Mouse (Mus musculus) embryonic facial prominence, embryonic 11.5 days (tissue): ENCODE data around the gene Cwc22. TPM values are rescaled to one million over a fixed set of nuclear protein-coding genes. Genes with fewer than 3 reads are reported as not detected.

Experiments used
- ATAC-seq: fragments of 200-750 bp; cut with Nextera tagmentation; replicated peaks from 2 replicates; pipeline ENCODE4 v1.8.0; 2017; ENCODE audit warnings: low read depth; ENCODE audit not compliant: insufficient number of reproducible peaks, low FRiP score, low TSS enrichment
- DNase-seq: peaks from one replicate; pipeline ENCODE4 v3.0.0-alpha.2; 2015; ENCODE audit warnings: low spot score
- H3K27ac ChIP-seq: fragments of 300-500 bp; sonication (generic); replicated peaks from 2 replicates; pipeline ENCODE4 v1.5.1; 2014; ENCODE audit warnings: mild to moderate bottlenecking, low read depth, low read length, control low read depth
- H3K27me3 ChIP-seq: fragments of 300-500 bp; sonication (generic); 2 replicates; pipeline ENCODE4 v1.6.1; 2014; ENCODE audit warnings: mild to moderate bottlenecking, low read length, moderate library complexity, mixed read lengths; ENCODE audit not compliant: control insufficient read depth, insufficient read depth
- H3K36me3 ChIP-seq: fragments of 300-500 bp; sonication (generic); replicated peaks from 2 replicates; pipeline ENCODE4 v1.6.1; 2014; ENCODE audit warnings: low read depth, mild to moderate bottlenecking, low read length, moderate library complexity, mixed read lengths; ENCODE audit not compliant: control insufficient read depth, insufficient read depth
- H3K4me1 ChIP-seq: fragments of 300-500 bp; sonication (generic); 2 replicates; pipeline ENCODE4 v1.6.1; 2014; ENCODE audit warnings: low read length, mixed read lengths; ENCODE audit not compliant: control insufficient read depth, insufficient read depth
- H3K4me2 ChIP-seq: fragments of 300-500 bp; sonication (generic); 2 replicates; pipeline ENCODE4 v1.6.1; 2014; ENCODE audit warnings: low read depth, mild to moderate bottlenecking, control low read depth, low read length, moderate library complexity
- H3K4me3 ChIP-seq: fragments of 300-500 bp; sonication (generic); 2 replicates; pipeline ENCODE4 v1.5.1; 2014; ENCODE audit warnings: low read depth, low read length, control low read depth
- H3K9ac ChIP-seq: fragments of 300-500 bp; sonication (generic); replicated peaks from 2 replicates; pipeline ENCODE4 v1.6.1; 2014; ENCODE audit warnings: mild to moderate bottlenecking, control low read depth, low read length
- H3K9me3 ChIP-seq: fragments of 300-500 bp; sonication (generic); replicated peaks from 2 replicates; pipeline ENCODE4 v1.6.1; 2016; ENCODE audit warnings: mild to moderate bottlenecking, low read length, inconsistent platforms, mixed read lengths; ENCODE audit not compliant: control insufficient read depth
- WGBS: fragments of 180-500 bp; shearing (Covaris S2); extraction: QIAGEN DNeasy Blood & Tissue Kit; methylation state at CpG from one replicate; pipeline ENCODE4 v1.1.7; 2014; 5-methylcytosine and 5-hydroxymethylcytosine counted together
- polyA plus RNA-seq: library from polyadenylated mRNA; unstranded; fragments of >200 nt; fragmentation: Nextera tagmentation; extraction: Ambion mirVana; gene quantifications from 2 replicates; pipeline ENCODE4 v1.2.1, GENCODE M21; 2014

The Cwc22 gene
- polyA plus RNA-seq, 1 experiment from 2014 or later: 41.5 TPM

- Histone ChIP-seq H3K27ac (no peak overlapping the region), H3K4me2 (no peak overlapping the region), H3K9ac (no peak overlapping the region), H3K4me1 (no peaks in the 10 kb centered on the region), H3K27me3 (no peaks in the 10 kb centered on the region), H3K36me3 (no peaks in the 10 kb centered on the region), H3K9me3 (no peaks in the 10 kb centered on the region), H3K4me3 (no peak overlapping the region)
- ATAC-seq (no peak), DNase-seq (no peak)
- WGBS: 83% methylated on average over 1 of the region's 1 CpGs
Measured at GRCm38 (mm10) chr2:77948126-77948525, 2.0 kb upstream of the Cwc22 start.

GRCm38 (mm10) chr2:77947161-77947870 lies 1.1 kb upstream of the Cwc22 start:
- no peak overlapping the region for H3K4me2 ChIP-seq
- no peak for ATAC-seq

GRCm38 (mm10) chr2:77944860-77945595 lies 1.1 kb downstream of the Cwc22 start:
- Histone ChIP-seq H3K4me3 (peak overlapping the region; percentile 75), H3K27me3 (no peaks in the 10 kb centered on the region), H3K9ac (peak overlapping the region; percentile 96), H3K9me3 (no peaks in the 10 kb centered on the region), H3K4me2 (peak overlapping the region; percentile 74), H3K27ac (no peak overlapping the region), H3K36me3 (no peaks in the 10 kb centered on the region), H3K4me1 (no peaks in the 10 kb centered on the region)
- no peak for DNase-seq
- no peak for ATAC-seq
- 39% methylated on average over 8 of the region's 8 CpGs for WGBS

More at GRCm38 (mm10) chr2:77947161-77947870, 1.1 kb upstream of the Cwc22 start:
- no peaks in the 10 kb centered on the region for H3K4me1 ChIP-seq
- WGBS: 73% methylated on average over 3 of the region's 3 CpGs
- no peaks in the 10 kb centered on the region for H3K27me3 ChIP-seq
- H3K36me3 ChIP-seq: no peaks in the 10 kb centered on the region
- no peak for DNase-seq
- H3K9ac ChIP-seq: no peak overlapping the region
- no peak overlapping the region for H3K4me3 ChIP-seq
- H3K9me3 ChIP-seq: no peaks in the 10 kb centered on the region
- no peak overlapping the region for H3K27ac ChIP-seq

GRCm38 (mm10) chr2:77944281-77944680 lies 1.9 kb downstream of the Cwc22 start:
- Histone ChIP-seq H3K4me3 (no peak overlapping the region), H3K4me1 (no peaks in the 10 kb centered on the region), H3K9ac (no peak overlapping the region), H3K4me2 (no peak overlapping the region), H3K27ac (no peak overlapping the region), H3K27me3 (no peaks in the 10 kb centered on the region), H3K9me3 (no peaks in the 10 kb centered on the region), H3K36me3 (no peaks in the 10 kb centered on the region)
- ATAC-seq (no peak), DNase-seq (no peak)
- 88% methylated on average over 5 of the region's 5 CpGs for WGBS

GRCm38 (mm10) chr2:77941944-77942343 lies 4.2 kb downstream of the Cwc22 start:
- H3K9me3 ChIP-seq: no peaks in the 10 kb centered on the region
- no peak overlapping the region for H3K4me3 ChIP-seq
- ATAC-seq (no peak), DNase-seq (no peak)
- no peaks in the 10 kb centered on the region for H3K4me1 ChIP-seq
- 86% methylated on average over 2 of the region's 2 CpGs for WGBS
- H3K27me3 ChIP-seq: no peaks in the 10 kb centered on the region
- H3K4me2 ChIP-seq: no peak overlapping the region
- H3K27ac ChIP-seq: no peak overlapping the region
- no peak overlapping the region for H3K9ac ChIP-seq
- no peaks in the 10 kb centered on the region for H3K36me3 ChIP-seq

- no peak for DNase-seq
- H3K9ac ChIP-seq: no peak overlapping the region
- no peaks in the 10 kb centered on the region for H3K27me3 ChIP-seq
- H3K9me3 ChIP-seq: no peaks in the 10 kb centered on the region
- no peaks in the 10 kb centered on the region for H3K36me3 ChIP-seq
- no peak for ATAC-seq
- no peak overlapping the region for H3K4me2 ChIP-seq
- WGBS: 92% methylated on average over 4 of the region's 4 CpGs
- no peak overlapping the region for H3K4me3 ChIP-seq
- no peaks in the 10 kb centered on the region for H3K4me1 ChIP-seq
- no peak overlapping the region for H3K27ac ChIP-seq
Measured at GRCm38 (mm10) chr2:77938317-77938716, 7.9 kb downstream of the Cwc22 start.

GRCm38 (mm10) chr2:77937818-77938217 lies 8.4 kb downstream of the Cwc22 start:
- H3K36me3 ChIP-seq: no peaks in the 10 kb centered on the region
- no peaks in the 10 kb centered on the region for H3K9me3 ChIP-seq
- no peak for DNase-seq
- no peak overlapping the region for H3K4me2 ChIP-seq
- no peaks in the 10 kb centered on the region for H3K27me3 ChIP-seq
- no peak overlapping the region for H3K4me3 ChIP-seq
- no peak for ATAC-seq
- no peaks in the 10 kb centered on the region for H3K4me1 ChIP-seq
- no peak overlapping the region for H3K9ac ChIP-seq
- H3K27ac ChIP-seq: no peak overlapping the region
- WGBS: 94% methylated on average over 3 of the region's 3 CpGs

- Histone ChIP-seq H3K4me2 (no peak overlapping the region), H3K9me3 (no peaks in the 10 kb centered on the region), H3K4me3 (no peak overlapping the region), H3K4me1 (no peaks in the 10 kb centered on the region), H3K27ac (no peak overlapping the region), H3K36me3 (no peaks in the 10 kb centered on the region; the same call in 1 of the 2 replicates), H3K27me3 (no peaks in the 10 kb centered on the region), H3K9ac (no peak overlapping the region)
- DNase-seq: no peak
- no peak for ATAC-seq
- 91% methylated on average over 4 of the region's 4 CpGs for WGBS
Measured at GRCm38 (mm10) chr2:77934138-77934537, 12.0 kb downstream of the Cwc22 start.
